Mouse (Mus musculus) layer of hippocampus, postnatal 14 days (tissue): Measurements from ENCODE around the gene Crabp1. TPM values are rescaled to one million over a fixed set of nuclear protein-coding genes. Genes with fewer than 3 reads are reported as not detected.

Experiments used
- total RNA-seq, 2 experiments: library from RNA; stranded (reverse); gene quantifications; 2 replicates each; pipeline ENCODE4 v1.2.3; 2021

Gene Crabp1
- total RNA-seq, 2 experiments from 2014 or later, result 3.6 to 4.4 TPM

Other genes with a start within 250 kb of the Crabp1 start
- gene Sh2d7, start 225.8 kb upstream of the Crabp1 start, total RNA-seq, result under 1 TPM in 1 of 2 experiments, not detected in 1; 0.18 TPM
- gene Cib2, start 204.5 kb upstream of the Crabp1 start, total RNA-seq, result 10 to 100 TPM; 20.5 to 21.9 TPM
- 100 to 1,000 TPM; 210 to 214 TPM for gene Idh3a, start 178.4 kb upstream of the Crabp1 start, total RNA-seq
- gene Acsbg1, start 102.9 kb upstream of the Crabp1 start, total RNA-seq, result 100 to 1,000 TPM; 115 TPM
- 10 to 100 TPM; 25.6 to 30.8 TPM for gene Dnaja4, start 65.9 kb upstream of the Crabp1 start, total RNA-seq
- gene Wdr61, start 30.2 kb upstream of the Crabp1 start, total RNA-seq, result 10 to 100 TPM; 53.8 to 59.3 TPM
- 10 to 100 TPM; 64.6 to 65.9 TPM for gene Ireb2, start 99.0 kb downstream of the Crabp1 start, total RNA-seq
- 1 to 10 TPM; 2.1 to 2.8 TPM for gene Hykk, start 152.5 kb downstream of the Crabp1 start, total RNA-seq
- gene Psma4, start 186.0 kb downstream of the Crabp1 start, total RNA-seq, result 100 to 1,000 TPM; 137 to 138 TPM
- not detected for gene AY074887, start 186.2 kb downstream of the Crabp1 start, total RNA-seq
- 10 to 100 TPM in 1 of 2 experiments, 1 to 10 TPM in 1; 8.6 to 10.6 TPM for gene Chrna5, start 216.1 kb downstream of the Crabp1 start, total RNA-seq